Mouse (Mus musculus) CH12.LX (cell line): ENCODE results near the gene Mpig6b. TPM values are rescaled to one million over a fixed set of nuclear protein-coding genes. Genes with fewer than 3 reads are reported as not detected.

Experiments used
- DNase-seq: peaks from one replicate; pipeline ENCODE4 v3.0.0-alpha.2; 2013; ENCODE audit errors: extremely low read depth
- H3K27ac ChIP-seq: 2 replicates; pipeline ENCODE4 v1.5.1; 2012; ENCODE audit warnings: low read depth, mild to moderate bottlenecking, control low read depth, moderate library complexity; ENCODE audit not compliant: insufficient read depth
- H3K27me3 ChIP-seq: replicated peaks from 2 replicates; pipeline ENCODE3; 2012; ENCODE audit warnings: inconsistent platforms
- H3K36me3 ChIP-seq, 2 experiments: replicated peaks in 1 of 2; 2 replicates each; pipeline versions ENCODE3 to v1.6.1; 2012; ENCODE audit warnings: inconsistent platforms in 1 of 2, low read length in 1 of 2, mild to moderate bottlenecking in 1 of 2, mixed read lengths in 1 of 2, moderate library complexity in 1 of 2; ENCODE audit not compliant: control insufficient read depth in 1 of 2, insufficient read depth in 1 of 2
- H3K4me1 ChIP-seq, 2 experiments: 2 replicates each; pipeline ENCODE4 v1.6.1; 2012; ENCODE audit warnings: inconsistent platforms in 1 of 2, moderate library complexity in 1 of 2; ENCODE audit not compliant: insufficient read depth in 2 of 2, control insufficient read depth in 1 of 2
- H3K4me2 ChIP-seq: 2 replicates; pipeline ENCODE4 v1.6.1; 2012; ENCODE audit warnings: low read depth, mild to moderate bottlenecking, control low read depth; ENCODE audit not compliant: poor library complexity, insufficient read depth, severe bottlenecking
- H3K4me3 ChIP-seq, 3 experiments: fragments of 150-350 bp in 1 of 3; sonication (generic) in 1 of 3; replicated peaks in 1 of 3; 2 replicates each; pipeline versions ENCODE3 to v1.5.1; 2011 to 2012; ENCODE audit warnings: low read depth in 2 of 3, low read length in 2 of 3, mild to moderate bottlenecking in 2 of 3, moderate library complexity in 2 of 3, control low read depth in 1 of 3, improper control_type of control experiment in 1 of 3, inconsistent platforms in 1 of 3, mixed read lengths in 1 of 3; ENCODE audit not compliant: poor library complexity in 1 of 3
- H3K79me2 ChIP-seq: replicated peaks from 2 replicates; pipeline ENCODE4 v1.6.1; 2012; ENCODE audit warnings: mild to moderate bottlenecking, moderate library complexity; ENCODE audit not compliant: control insufficient read depth, poor library complexity, insufficient read depth, severe bottlenecking; ENCODE audit errors: extremely low read depth
- H3K9ac ChIP-seq: 2 replicates; pipeline ENCODE4 v1.6.1; 2012; ENCODE audit warnings: low read depth, mild to moderate bottlenecking, control low read depth, moderate library complexity; ENCODE audit not compliant: insufficient read depth
- H3K9me3 ChIP-seq: replicated peaks from 2 replicates; pipeline ENCODE3; 2012; ENCODE audit warnings: low read length, inconsistent platforms, mixed read lengths
- CHD2 ChIP-seq: IDR thresholded peaks from 2 replicates; pipeline ENCODE4 v1.6.1; 2011; ENCODE audit warnings: low read length, improper control_type of control experiment
- CTCF ChIP-seq, 2 experiments: IDR thresholded peaks in 1 of 2; conservative IDR thresholded peaks in 1 of 2; 2 replicates each; pipeline ENCODE4 v1.5.1; 2011 to 2012; ENCODE audit warnings: low read depth in 2 of 2, low read length in 2 of 2, improper control_type of control experiment in 1 of 2, inconsistent platforms in 1 of 2, mild to moderate bottlenecking in 1 of 2, moderate library complexity in 1 of 2
- ETS1 ChIP-seq: conservative IDR thresholded peaks from 2 replicates; pipeline ENCODE4 v1.6.1; 2012; ENCODE audit warnings: low read depth, mild to moderate bottlenecking, inconsistent platforms, low read length, improper control_type of control experiment, moderate library complexity
- GABPA ChIP-seq: IDR thresholded peaks from 2 replicates; pipeline ENCODE4 v1.6.1; 2012; ENCODE audit warnings: low read depth, low read length, improper control_type of control experiment, inconsistent platforms; ENCODE audit not compliant: insufficient replicate concordance
- IRF4 ChIP-seq: IDR thresholded peaks from 2 replicates; pipeline ENCODE4 v1.6.1; 2014; ENCODE audit warnings: low read depth, mild to moderate bottlenecking, inconsistent platforms, low read length, improper control_type of control experiment
- JUND ChIP-seq: conservative IDR thresholded peaks from 2 replicates; pipeline ENCODE4 v1.6.1; 2011; ENCODE audit warnings: low read depth, low read length, improper control_type of control experiment
- KAT2A ChIP-seq: IDR thresholded peaks from 2 replicates; pipeline ENCODE4 v1.6.1; 2012; ENCODE audit warnings: low read length, improper control_type of control experiment, inconsistent platforms; ENCODE audit not compliant: insufficient replicate concordance
- MYC ChIP-seq: IDR thresholded peaks from 2 replicates; pipeline ENCODE4 v1.6.1; 2011; ENCODE audit warnings: low read depth, mild to moderate bottlenecking, improper control_type of control experiment, low read length
- RAD21 ChIP-seq: IDR thresholded peaks from 2 replicates; pipeline ENCODE4 v1.6.1; 2011; ENCODE audit warnings: low read depth, mild to moderate bottlenecking, low read length, improper control_type of control experiment, moderate library complexity
- SMC3 ChIP-seq: IDR thresholded peaks from 2 replicates; pipeline ENCODE4 v1.6.1; 2011; ENCODE audit warnings: low read depth, low read length, improper control_type of control experiment
- UBTF ChIP-seq: IDR thresholded peaks from 2 replicates; pipeline ENCODE4 v1.6.1; 2012; ENCODE audit warnings: low read depth, mild to moderate bottlenecking, inconsistent platforms, low read length, improper control_type of control experiment, moderate library complexity
- USF1 ChIP-seq: IDR thresholded peaks from 2 replicates; pipeline ENCODE4 v1.6.1; 2014; ENCODE audit warnings: low read depth, mild to moderate bottlenecking, inconsistent platforms, low read length, improper control_type of control experiment
- ZC3H11A ChIP-seq: IDR thresholded peaks from 2 replicates; pipeline ENCODE4 v1.6.1; 2012; ENCODE audit warnings: low read depth, mild to moderate bottlenecking, inconsistent platforms, low read length, improper control_type of control experiment
- ZNF384 ChIP-seq: IDR thresholded peaks from 2 replicates; pipeline ENCODE4 v1.6.1; 2012; ENCODE audit warnings: low read depth, low read length, improper control_type of control experiment, inconsistent platforms
- dilution Hi-C: fragments of 300-500 bp; cut with MboI; formaldehyde crosslinking; loops from 2 replicates; pipeline ENCODE4 v1.14.3; 2020; ENCODE audit warnings: low sequenced_read_pairs; ENCODE audit not compliant: extremely low pct_unique_long_range_greater_than_20kb, extremely low pct_ligation_motif_present
- in situ Hi-C: fragments of 300-500 bp; cut with MboI; formaldehyde crosslinking; loops from 3 replicates; pipeline ENCODE4 v1.14.3; 2019; ENCODE audit warnings: low sequenced_read_pairs, low pct_ligation_motif_present, low pct_unique_long_range_greater_than_20kb, mixed read lengths
- polyA plus RNA-seq: library from polyadenylated mRNA; unstranded; fragments of >175 nt; gene quantifications from 2 replicates; pipeline ENCODE4 v1.2.1, GENCODE M21; 2012; ENCODE audit warnings: low read depth; ENCODE audit not compliant: insufficient read length
- total RNA-seq, 2 experiments: library from RNA; depleted of rRNA; stranded (reverse); fragments of 300-350 nt in 1 of 2; fragments of >200 nt in 1 of 2; gene quantifications; 2 replicates each; pipeline ENCODE4 v1.2.3; 2012 to 2014

Mpig6b gene
- total and polyA plus RNA-seq, 3 experiments, result 0.10 TPM; not detected in 2

DNA sequence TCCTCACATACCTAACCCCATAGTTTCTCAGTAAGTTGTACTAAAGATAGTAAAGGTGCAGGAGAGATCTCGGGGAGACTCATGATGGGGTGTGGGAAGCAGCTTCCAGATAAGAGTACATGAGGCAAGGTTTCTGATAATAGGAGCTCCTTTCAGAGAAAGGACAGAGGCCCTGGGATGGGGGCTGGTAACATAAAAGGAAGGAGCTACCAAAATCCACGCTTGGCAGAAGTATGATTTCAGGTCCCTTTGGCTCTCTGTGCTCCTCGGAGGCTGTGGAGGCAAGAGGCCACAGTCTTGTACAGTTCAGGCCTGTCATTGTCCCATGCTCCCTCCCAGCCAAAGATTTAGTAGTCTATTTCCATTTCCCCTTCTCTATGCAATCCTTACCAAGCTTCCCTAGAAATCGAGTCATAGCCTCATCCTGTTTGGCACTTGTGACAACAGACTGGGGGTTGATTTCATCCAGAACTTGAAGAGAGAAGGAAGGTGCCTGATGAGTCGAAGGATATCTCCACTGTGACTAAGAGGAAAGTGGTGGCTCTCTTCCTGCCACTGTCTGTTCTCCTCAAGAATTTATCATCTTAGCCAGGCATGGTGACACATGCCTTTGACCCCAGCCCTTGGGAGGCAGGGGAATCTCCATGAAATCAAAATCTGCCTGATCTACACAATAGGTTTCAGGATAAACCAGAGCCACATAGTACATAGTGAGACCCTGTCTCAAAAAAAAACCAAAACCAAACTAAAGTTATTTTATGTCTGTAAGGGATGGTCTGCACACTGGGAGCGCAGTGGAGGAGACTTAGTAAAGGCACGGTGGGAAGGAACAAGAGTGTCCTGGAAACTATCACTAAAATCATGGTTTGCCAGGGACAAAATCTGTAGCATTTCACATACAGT lies 20.8 kb downstream of the Mpig6b start:
- dilution Hi-C loops, result no loop called here
- peak overlapping the region in 2 of 3 experiments; percentile 62 to 67 for H3K4me3 ChIP-seq
- H3K27ac ChIP-seq, result no peak overlapping the region
- no peaks in the 10 kb centered on the region for H3K9me3 ChIP-seq
- TF ChIP-seq ZNF384 (0 out of 2 replicates have a peak, but pooled peaks have one; percentile 9), CTCF (conservative IDR thresholded peaks at IDR 0.05 in 1 of 2, IDR thresholded peaks at IDR 0.05 in 1 of 2; ENCODE audit: low read depth in 2 of 2, low read length in 2 of 2) (0 out of 4 replicates have a peak, but pooled peaks of 1 of the 2 experiments have one; percentile 2), KAT2A (no peak)
- in situ Hi-C loops, result no loop called here
- H3K9ac ChIP-seq, result peak overlapping the region; percentile 65; the same call in 1 of the 2 replicates
- peaks cover 0 to 2% of the 10 kb centered on the region in 2 experiments for H3K36me3 ChIP-seq
- DNase-seq, result no peak
- peaks cover 5 to 57% of the 10 kb centered on the region in 2 experiments; a peak in 3 of 4 replicates for H3K4me1 ChIP-seq
- 0 out of 2 replicates have a peak overlapping the region, but pooled peaks have one; percentile 47 for H3K4me2 ChIP-seq
- 0 out of 2 replicates have a peak, but pooled peaks cover 3% of the 10 kb centered on the region for H3K79me2 ChIP-seq
- no peaks in the 10 kb centered on the region for H3K27me3 ChIP-seq

DNA sequence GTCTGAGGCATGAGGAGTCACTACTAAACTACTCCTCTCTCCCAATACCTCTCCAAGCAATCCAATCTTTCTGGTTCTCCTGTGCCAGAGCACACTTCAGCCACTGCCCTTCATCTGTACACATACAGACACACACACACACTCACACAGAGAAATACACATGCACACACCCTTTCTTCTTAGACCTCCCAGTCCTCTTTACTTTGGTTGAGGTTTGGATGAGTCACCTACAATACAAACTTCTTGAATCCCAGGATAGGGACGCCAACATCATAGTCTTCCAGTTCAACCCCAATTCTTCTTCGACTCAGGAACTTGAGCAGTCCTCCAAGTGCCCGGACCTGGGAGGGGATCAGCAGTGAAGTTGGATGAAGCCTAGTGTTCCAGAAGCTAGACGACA lies 22.2 kb downstream of the Mpig6b start:
- H3K4me1 ChIP-seq, result peaks cover 5 to 57% of the 10 kb centered on the region in 2 experiments; a peak in 3 of 4 replicates
- in situ Hi-C loops, result no loop called here
- no peak overlapping the region for H3K9ac ChIP-seq
- H3K9me3 ChIP-seq, result no peaks in the 10 kb centered on the region
- TF ChIP-seq RAD21 (no peak), IRF4 (no peak), SMC3 (no peak), USF1 (no peak), JUND (no peak), UBTF (no peak), MYC (no peak), ETS1 (no peak), ZC3H11A (no peak), CHD2 (no peak), GABPA (no peak)
- H3K27me3 ChIP-seq, result no peaks in the 10 kb centered on the region
- H3K27ac ChIP-seq, result no peak overlapping the region
- DNase-seq, result no peak
- dilution Hi-C loops, result no loop called here
- H3K4me2 ChIP-seq, result no peak overlapping the region
- H3K4me3 ChIP-seq, result no peak overlapping the region
- no peaks in the 10 kb centered on the region for H3K79me2 ChIP-seq
- peaks cover 0 to 5% of the 10 kb centered on the region in 2 experiments for H3K36me3 ChIP-seq
